Mouse (Mus musculus): ENCODE measurements around the gene Gstp3. TPM values are rescaled to one million over a fixed set of nuclear protein-coding genes. Genes with fewer than 3 reads are reported as not detected.

Gene Gstp3
- total RNA-seq, 2 experiments from 2014 or later = not detected

GRCm38 (mm10) chr19:4098426-4098825 is 39.1 kb upstream of the Gstp3 start:
- H3K27ac ChIP-seq = peak overlapping the region; percentile 82

GRCm38 (mm10) chr19:4097441-4097825 is 38.1 kb upstream of the Gstp3 start:
- Histone ChIP-seq H3K4me3 (peak overlapping the region; percentile 79), H3K27ac (peak overlapping the region; percentile 95)
- intact Hi-C loops (cut with DNase I) = loop anchor here (5.0 kb wide), 1 partner anchor 80 kb away; no protein-coding TSS in a partner anchor
- TF ChIP-seq CTCF (IDR thresholded peaks at IDR 0.05) = no peak
- DNase-seq = no peak

More at GRCm38 (mm10) chr19:4098426-4098825, 39.1 kb upstream of the Gstp3 start:
- TF ChIP-seq CTCF (IDR thresholded peaks at IDR 0.05) = no peak
- H3K4me3 ChIP-seq = peak overlapping the region; percentile 79
- intact Hi-C loops (cut with DNase I) = loop anchor here (2.0 to 5.0 kb wide), 3 partner anchors 22 to 130 kb away; no protein-coding TSS in a partner anchor
- no peak for DNase-seq

GRCm38 (mm10) chr19:4096642-4097440 is 37.5 kb upstream of the Gstp3 start, which contains the start of gene Cdk2ap2:
TSS of gene Cdk2ap2 (plus strand) at chr19:4097182.
- peak; percentile 100 for DNase-seq
- Histone ChIP-seq H3K27ac (peak within 1 kb of the TSS; percentile 95), H3K4me3 (peak within 1 kb of the TSS; percentile 79)
- no peak for TF ChIP-seq CTCF (IDR thresholded peaks at IDR 0.05)
- intact Hi-C loops (cut with DNase I) = loop anchor here (5.0 kb wide), 1 partner anchor 80 kb away; no protein-coding TSS in a partner anchor

GRCm38 (mm10) chr19:4095802-4096201 is 36.4 kb upstream of the Gstp3 start:
- no peak for TF ChIP-seq CTCF (IDR thresholded peaks at IDR 0.05)
- no peak for DNase-seq
- no peak overlapping the region for H3K27ac ChIP-seq
- intact Hi-C loops (cut with DNase I) = loop anchor here (5.0 kb wide), 1 partner anchor 79 kb away; no protein-coding TSS in a partner anchor
- H3K4me3 ChIP-seq = no peak overlapping the region

- no peak for DNase-seq
- intact Hi-C loops (cut with DNase I) = loop anchor here (5.0 kb wide), 1 partner anchor 78 kb away; no protein-coding TSS in a partner anchor
- Histone ChIP-seq H3K4me3 (no peak overlapping the region), H3K27ac (no peak overlapping the region)
- no peak for TF ChIP-seq CTCF (IDR thresholded peaks at IDR 0.05)
These were observed 35.5 kb upstream of the Gstp3 start for GRCm38 (mm10) chr19:4094774-4095303.

GRCm38 (mm10) chr19:4094348-4094747 is 35.0 kb upstream of the Gstp3 start:
- no peak overlapping the region for H3K4me3 ChIP-seq
- TF ChIP-seq CTCF (IDR thresholded peaks at IDR 0.05) = no peak
- intact Hi-C loops (cut with DNase I) = no loop called here
- no peak overlapping the region for H3K27ac ChIP-seq
- DNase-seq = no peak

- intact Hi-C loops (cut with DNase I) = no loop called here
- H3K4me3 ChIP-seq = no peak overlapping the region
- TF ChIP-seq CTCF (IDR thresholded peaks at IDR 0.05) = no peak
- H3K27ac ChIP-seq = no peak overlapping the region
- DNase-seq = no peak
These were observed 34.4 kb upstream of the Gstp3 start for GRCm38 (mm10) chr19:4093772-4094171.

- no peak for DNase-seq
- Histone ChIP-seq H3K27ac (no peak overlapping the region), H3K4me3 (no peak overlapping the region)
- intact Hi-C loops (cut with DNase I) = no loop called here
- no peak for TF ChIP-seq CTCF (IDR thresholded peaks at IDR 0.05)
These were observed 33.4 kb upstream of the Gstp3 start for GRCm38 (mm10) chr19:4092750-4093149.

GRCm38 (mm10) chr19:4091383-4091782 is 32.0 kb upstream of the Gstp3 start:
- intact Hi-C loops (cut with DNase I) = no loop called here
- no peak overlapping the region for H3K4me3 ChIP-seq

GRCm38 (mm10) chr19:4090446-4090845 is 31.1 kb upstream of the Gstp3 start:
- H3K27ac ChIP-seq = no peak overlapping the region
- intact Hi-C loops (cut with DNase I) = no loop called here
- H3K4me3 ChIP-seq = no peak overlapping the region
- TF ChIP-seq CTCF (IDR thresholded peaks at IDR 0.05) = no peak
- DNase-seq = no peak

More at GRCm38 (mm10) chr19:4091383-4091782, 32.0 kb upstream of the Gstp3 start:
- no peak for TF ChIP-seq CTCF (IDR thresholded peaks at IDR 0.05)
- no peak for DNase-seq
- H3K27ac ChIP-seq = no peak overlapping the region

- no peak for TF ChIP-seq CTCF (IDR thresholded peaks at IDR 0.05)
- DNase-seq = no peak
- Histone ChIP-seq H3K4me3 (no peak overlapping the region), H3K27ac (no peak overlapping the region)
- intact Hi-C loops (cut with DNase I) = no loop called here
These were observed 29.8 kb upstream of the Gstp3 start for GRCm38 (mm10) chr19:4089128-4089527.

- Histone ChIP-seq H3K4me3 (no peak overlapping the region), H3K27ac (no peak overlapping the region)
- no peak for TF ChIP-seq CTCF (IDR thresholded peaks at IDR 0.05)
- no peak for DNase-seq
- intact Hi-C loops (cut with DNase I) = no loop called here
These were observed 28.8 kb upstream of the Gstp3 start for GRCm38 (mm10) chr19:4088146-4088545.

GRCm38 (mm10) chr19:4087090-4087489 is 27.7 kb upstream of the Gstp3 start:
- DNase-seq = no peak
- no peak overlapping the region for H3K4me3 ChIP-seq
- H3K27ac ChIP-seq = no peak overlapping the region
- no peak for TF ChIP-seq CTCF (IDR thresholded peaks at IDR 0.05)
- intact Hi-C loops (cut with DNase I) = no loop called here

Measured in gastrocnemius, adult 2 months (tissue).